Mouse (Mus musculus): ENCODE data around the gene Nprl3. TPM values are rescaled to one million over a fixed set of nuclear protein-coding genes. Genes with fewer than 3 reads are reported as not detected.

Nprl3 gene
- polyA plus RNA-seq, 1 experiment from 2014 or later, result 43.9 TPM

- no peak overlapping the region for H3K4me2 ChIP-seq (ENCODE audit: low read length)
- ATAC-seq, result no peak
- peaks cover 26% of the 10 kb centered on the region for H3K4me1 ChIP-seq (ENCODE audit: control insufficient read depth, insufficient read depth, low read depth, low read length)
- no peak overlapping the region for H3K9ac ChIP-seq (ENCODE audit: low read depth, low read length)
- no peak overlapping the region for H3K4me3 ChIP-seq (ENCODE audit: low read length)
- H3K9me3 ChIP-seq (ENCODE audit: control insufficient read depth, low read length), result no peaks in the 10 kb centered on the region
- peak overlapping the region; percentile 73 for H3K27ac ChIP-seq (ENCODE audit: low read depth, low read length)
- peaks cover 11% of the 10 kb centered on the region for H3K36me3 ChIP-seq (ENCODE audit: control insufficient read depth, insufficient read depth, low read length)
- WGBS, result 82% methylated on average over 6 of the region's 6 CpGs
- no peaks in the 10 kb centered on the region for H3K27me3 ChIP-seq (replicated peaks; ENCODE audit: control insufficient read depth, insufficient read depth, low read length)
Observed at GRCm38 (mm10) chr11:32234816-32235485, 32.6 kb downstream of the Nprl3 start.

- Histone ChIP-seq H3K4me2 (ENCODE audit: low read length) (no peak overlapping the region), H3K27ac (ENCODE audit: low read depth, low read length) (no peak overlapping the region), H3K4me3 (ENCODE audit: low read length) (no peak overlapping the region), H3K9me3 (ENCODE audit: control insufficient read depth, low read length) (no peaks in the 10 kb centered on the region), H3K9ac (ENCODE audit: low read depth, low read length) (no peak overlapping the region), H3K27me3 (replicated peaks; ENCODE audit: control insufficient read depth, insufficient read depth, low read length) (no peaks in the 10 kb centered on the region), H3K36me3 (ENCODE audit: control insufficient read depth, insufficient read depth, low read length) (peaks cover 11% of the 10 kb centered on the region), H3K4me1 (ENCODE audit: control insufficient read depth, insufficient read depth, low read depth, low read length) (peaks cover 26% of the 10 kb centered on the region)
- WGBS, result 80% methylated on average over 3 of the region's 3 CpGs
- peak; percentile 15 for ATAC-seq
Observed at GRCm38 (mm10) chr11:32233895-32234294, 33.6 kb downstream of the Nprl3 start.

GRCm38 (mm10) chr11:32232848-32233247 is 34.7 kb downstream of the Nprl3 start:
- H3K36me3 ChIP-seq (ENCODE audit: control insufficient read depth, insufficient read depth, low read length), result peaks cover 11% of the 10 kb centered on the region
- WGBS, result 73% methylated on average over 10 of the region's 10 CpGs

GRCm38 (mm10) chr11:32231125-32231524 is 36.4 kb downstream of the Nprl3 start:
- peaks cover 11% of the 10 kb centered on the region for H3K36me3 ChIP-seq (ENCODE audit: control insufficient read depth, insufficient read depth, low read length)
- H3K9me3 ChIP-seq (ENCODE audit: control insufficient read depth, low read length), result no peaks in the 10 kb centered on the region
- no peak overlapping the region for H3K4me3 ChIP-seq (ENCODE audit: low read length)
- H3K9ac ChIP-seq (ENCODE audit: low read depth, low read length), result no peak overlapping the region
- ATAC-seq, result no peak
- no peaks in the 10 kb centered on the region for H3K27me3 ChIP-seq (replicated peaks; ENCODE audit: control insufficient read depth, insufficient read depth, low read length)
- peaks cover 29% of the 10 kb centered on the region for H3K4me1 ChIP-seq (ENCODE audit: control insufficient read depth, insufficient read depth, low read depth, low read length)
- WGBS, result 95% methylated on average over 2 of the region's 2 CpGs
- H3K27ac ChIP-seq (ENCODE audit: low read depth, low read length), result no peak overlapping the region
- no peak overlapping the region for H3K4me2 ChIP-seq (ENCODE audit: low read length)

More at GRCm38 (mm10) chr11:32232848-32233247, 34.7 kb downstream of the Nprl3 start:
- Histone ChIP-seq H3K4me1 (ENCODE audit: control insufficient read depth, insufficient read depth, low read depth, low read length) (peaks cover 27% of the 10 kb centered on the region), H3K4me2 (ENCODE audit: low read length) (no peak overlapping the region), H3K9me3 (ENCODE audit: control insufficient read depth, low read length) (no peaks in the 10 kb centered on the region), H3K4me3 (ENCODE audit: low read length) (no peak overlapping the region), H3K9ac (ENCODE audit: low read depth, low read length) (no peak overlapping the region), H3K27me3 (replicated peaks; ENCODE audit: control insufficient read depth, insufficient read depth, low read length) (no peaks in the 10 kb centered on the region), H3K27ac (ENCODE audit: low read depth, low read length) (no peak overlapping the region)
- peak; percentile 19; the same call in 1 of the 2 replicates for ATAC-seq

- 75% methylated on average over 4 of the region's 4 CpGs for WGBS
- ATAC-seq, result no peak
- no peak overlapping the region for H3K27ac ChIP-seq (ENCODE audit: low read depth, low read length)
- H3K9ac ChIP-seq (ENCODE audit: low read depth, low read length), result no peak overlapping the region
- H3K36me3 ChIP-seq (ENCODE audit: control insufficient read depth, insufficient read depth, low read length), result peaks cover 11% of the 10 kb centered on the region
- no peaks in the 10 kb centered on the region for H3K27me3 ChIP-seq (replicated peaks; ENCODE audit: control insufficient read depth, insufficient read depth, low read length)
- no peaks in the 10 kb centered on the region for H3K9me3 ChIP-seq (ENCODE audit: control insufficient read depth, low read length)
- no peak overlapping the region for H3K4me2 ChIP-seq (ENCODE audit: low read length)
- H3K4me1 ChIP-seq (ENCODE audit: control insufficient read depth, insufficient read depth, low read depth, low read length), result peaks cover 29% of the 10 kb centered on the region
- no peak overlapping the region for H3K4me3 ChIP-seq (ENCODE audit: low read length)
Observed at GRCm38 (mm10) chr11:32230220-32230619, 37.3 kb downstream of the Nprl3 start.

GRCm38 (mm10) chr11:32228292-32228845 is 39.1 kb downstream of the Nprl3 start:
- Histone ChIP-seq H3K27ac (ENCODE audit: low read depth, low read length) (no peak overlapping the region), H3K9me3 (ENCODE audit: control insufficient read depth, low read length) (no peaks in the 10 kb centered on the region), H3K4me3 (ENCODE audit: low read length) (no peak overlapping the region), H3K27me3 (replicated peaks; ENCODE audit: control insufficient read depth, insufficient read depth, low read length) (no peaks in the 10 kb centered on the region; the same call in 1 of the 2 replicates), H3K4me2 (ENCODE audit: low read length) (no peak overlapping the region), H3K36me3 (ENCODE audit: control insufficient read depth, insufficient read depth, low read length) (peaks cover 11% of the 10 kb centered on the region), H3K9ac (ENCODE audit: low read depth, low read length) (no peak overlapping the region), H3K4me1 (ENCODE audit: control insufficient read depth, insufficient read depth, low read depth, low read length) (peaks cover 28% of the 10 kb centered on the region)
- WGBS, result 91% methylated on average over 3 of the region's 3 CpGs
- no peak for ATAC-seq

GRCm38 (mm10) chr11:32227555-32227954 is 40.0 kb downstream of the Nprl3 start:
- Histone ChIP-seq H3K27ac (ENCODE audit: low read depth, low read length) (no peak overlapping the region; the same call in 1 of the 2 replicates), H3K4me1 (ENCODE audit: control insufficient read depth, insufficient read depth, low read depth, low read length) (peaks cover 33% of the 10 kb centered on the region), H3K9ac (ENCODE audit: low read depth, low read length) (peak overlapping the region; percentile 13; the same call in 1 of the 2 replicates), H3K27me3 (replicated peaks; ENCODE audit: control insufficient read depth, insufficient read depth, low read length) (no peaks in the 10 kb centered on the region; the same call in 1 of the 2 replicates), H3K4me3 (ENCODE audit: low read length) (no peak overlapping the region), H3K9me3 (ENCODE audit: control insufficient read depth, low read length) (no peaks in the 10 kb centered on the region), H3K36me3 (ENCODE audit: control insufficient read depth, insufficient read depth, low read length) (peaks cover 9% of the 10 kb centered on the region), H3K4me2 (ENCODE audit: low read length) (peak overlapping the region; percentile 74)
- ATAC-seq, result no peak
- WGBS, result 81% methylated on average over 9 of the region's 9 CpGs

- Histone ChIP-seq H3K36me3 (ENCODE audit: control insufficient read depth, insufficient read depth, low read length) (peaks cover 8% of the 10 kb centered on the region; the same call in 1 of the 2 replicates), H3K9ac (ENCODE audit: low read depth, low read length) (peak overlapping the region; percentile 89), H3K9me3 (ENCODE audit: control insufficient read depth, low read length) (no peaks in the 10 kb centered on the region), H3K27me3 (replicated peaks; ENCODE audit: control insufficient read depth, insufficient read depth, low read length) (no peaks in the 10 kb centered on the region; the same call in 1 of the 2 replicates), H3K27ac (ENCODE audit: low read depth, low read length) (peak overlapping the region; percentile 83), H3K4me2 (ENCODE audit: low read length) (peak overlapping the region; percentile 74), H3K4me1 (ENCODE audit: control insufficient read depth, insufficient read depth, low read depth, low read length) (peaks cover 37% of the 10 kb centered on the region), H3K4me3 (ENCODE audit: low read length) (peak overlapping the region; percentile 65)
- no peak for ATAC-seq
- WGBS, result 29% methylated on average over 1 of the region's 1 CpGs
Observed at GRCm38 (mm10) chr11:32227041-32227440, 40.5 kb downstream of the Nprl3 start.

GRCm38 (mm10) chr11:32226124-32226871 is 41.2 kb downstream of the Nprl3 start, which contains the start of gene Mpg:
Gene Mpg, plus strand, starts transcription at chr11:32226505.
- no peaks in the 10 kb centered on the region; the same call in 1 of the 2 replicates for H3K27me3 ChIP-seq (replicated peaks; ENCODE audit: control insufficient read depth, insufficient read depth, low read length)
- H3K36me3 ChIP-seq (ENCODE audit: control insufficient read depth, insufficient read depth, low read length), result peaks cover 4% of the 10 kb centered on the region; the same call in 1 of the 2 replicates
- peak within 1 kb of the TSS; percentile 89 for H3K9ac ChIP-seq (ENCODE audit: low read depth, low read length)
- H3K9me3 ChIP-seq (ENCODE audit: control insufficient read depth, low read length), result no peaks in the 10 kb centered on the region
- peak within 1 kb of the TSS; percentile 65 for H3K4me3 ChIP-seq (ENCODE audit: low read length)
- H3K4me1 ChIP-seq (ENCODE audit: control insufficient read depth, insufficient read depth, low read depth, low read length), result peaks cover 39% of the 10 kb centered on the region
- peak within 1 kb of the TSS; percentile 74 for H3K4me2 ChIP-seq (ENCODE audit: low read length)
- WGBS, result 3% methylated on average over 46 of the region's 47 CpGs
- peak within 1 kb of the TSS; percentile 83 for H3K27ac ChIP-seq (ENCODE audit: low read depth, low read length)
- peak; percentile 87 for ATAC-seq
